ENCODE assay signal across 8 mouse cellular contexts in the genomic region with DNA sequence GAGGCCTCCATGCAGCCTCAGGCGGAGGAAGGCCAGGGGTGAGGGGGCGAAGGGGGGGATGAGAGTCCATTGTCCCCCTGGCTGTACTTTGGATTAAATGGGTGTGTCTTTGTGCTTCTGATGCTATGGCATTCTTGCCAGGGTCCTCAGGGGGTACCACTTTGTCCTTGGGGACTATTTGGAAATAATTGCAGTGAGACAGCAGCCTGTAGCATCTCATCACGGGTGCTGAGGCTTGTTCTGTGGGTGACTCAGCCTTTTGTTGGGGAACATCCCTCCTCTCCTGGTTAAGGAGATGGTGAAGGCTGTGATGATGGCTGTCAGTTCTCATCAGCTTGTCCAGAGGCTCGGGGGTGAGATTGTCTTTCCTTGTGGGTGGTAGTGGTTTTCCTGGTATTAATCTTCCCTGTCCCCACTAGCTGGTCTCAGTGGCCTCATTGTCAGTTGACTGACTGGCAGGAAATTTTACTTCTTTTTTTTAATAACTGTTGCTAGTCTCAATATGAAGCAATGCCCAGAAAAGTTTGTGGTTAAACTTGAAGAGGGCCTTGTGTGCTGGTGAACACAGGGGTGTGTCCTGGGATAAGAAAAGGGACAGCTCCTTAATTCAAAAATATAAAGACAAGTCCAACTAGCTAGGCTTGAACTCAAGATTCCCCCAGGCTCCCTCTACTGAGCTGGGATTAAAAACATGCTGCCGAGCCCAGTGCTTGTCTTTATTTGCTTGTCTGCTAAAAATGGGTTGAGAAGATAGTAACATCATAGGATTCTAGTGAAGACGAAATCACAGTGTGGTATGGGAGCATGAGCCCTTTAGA. TPM values are rescaled to one million over a fixed set of nuclear protein-coding genes. Genes with fewer than 3 reads are reported as not detected.
DNase-seq lines count a peak whose midpoint lies in the region; ATAC-seq and TF ChIP-seq lines count a peak whose summit lies in the region.

No protein-coding gene starts in this region.

- H3K27ac ChIP-seq in cerebellum, adult 2 months (ENCODE audit: insufficient read depth, low read length) = no peak overlapping the region
- peak overlapping the region; percentile 14; the same call in 1 of the 2 replicates for H3K27ac ChIP-seq in forebrain, embryonic 14.5 days (ENCODE audit: low read depth, low read length)
- peak overlapping the region; percentile 10 for H3K27ac ChIP-seq in liver, embryonic 16.5 days (ENCODE audit: low read length)

- peak overlapping the region; percentile 88 for H3K9ac ChIP-seq in forebrain, embryonic 14.5 days (ENCODE audit: low read length)
- H3K9ac ChIP-seq in liver, embryonic 16.5 days (ENCODE audit: low read depth, low read length) = peak overlapping the region; percentile 95

- DNase-seq in cerebellum, adult 2 months = no peak
- no peak for DNase-seq in cerebellum, postnatal 25 days
- DNase-seq in A20 (ENCODE audit: low read depth, low spot score) = peak; percentile 19
- DNase-seq in forebrain, embryonic 14.5 days (ENCODE audit: low spot score) = no peak
- no peak for DNase-seq in urinary bladder, adult 18-20 months (ENCODE audit: low spot score in 2 of 2)
- DNase-seq in spleen, adult 18-20 months = no peak
- no peak for DNase-seq in ovary, postnatal 10 days (ENCODE audit: low spot score)

- H3K27me3 ChIP-seq in cerebellum, adult 2 months (ENCODE audit: control insufficient read depth, insufficient read depth, low read length) = no peaks in the 10 kb centered on the region
- no peaks in the 10 kb centered on the region for H3K27me3 ChIP-seq in forebrain, embryonic 14.5 days (replicated peaks; ENCODE audit: control insufficient read depth, insufficient read depth, low read length)
- H3K27me3 ChIP-seq in liver, embryonic 16.5 days (ENCODE audit: control insufficient read depth, insufficient read depth, low read depth, low read length) = no peaks in the 10 kb centered on the region

- TF ChIP-seq POLR2A in cerebellum, adult 2 months (IDR thresholded peaks at IDR 0.05; ENCODE audit: borderline replicate concordance, insufficient read depth, low read length) = no peak

- H3K4me1 ChIP-seq in cerebellum, adult 2 months (ENCODE audit: control insufficient read depth, insufficient read depth, low read length) = no peaks in the 10 kb centered on the region
- H3K4me1 ChIP-seq in forebrain, embryonic 14.5 days (ENCODE audit: control insufficient read depth, insufficient read depth, low read length) = peaks cover 19% of the 10 kb centered on the region
- peaks cover 26% of the 10 kb centered on the region for H3K4me1 ChIP-seq in liver, embryonic 16.5 days (ENCODE audit: control insufficient read depth, low read depth, low read length)

- peak overlapping the region; percentile 89 for H3K4me2 ChIP-seq in forebrain, embryonic 14.5 days (ENCODE audit: low read length)
- peak overlapping the region; percentile 93 for H3K4me2 ChIP-seq in liver, embryonic 16.5 days (ENCODE audit: low read depth, low read length)

- H3K4me3 ChIP-seq in cerebellum, adult 2 months (replicated peaks; ENCODE audit: insufficient read depth, low read depth, low read length) = peak overlapping the region; percentile 39
- peak overlapping the region; percentile 88 for H3K4me3 ChIP-seq in forebrain, embryonic 14.5 days (ENCODE audit: low read depth, low read length)
- peak overlapping the region; percentile 92 for H3K4me3 ChIP-seq in liver, embryonic 16.5 days (ENCODE audit: low read depth, low read length)

- TF ChIP-seq CTCF in cerebellum, adult 2 months (IDR thresholded peaks at IDR 0.05; ENCODE audit: borderline replicate concordance, insufficient read depth, low read depth, low read length) = no peak

- ATAC-seq in forebrain, embryonic 14.5 days = no peak
- ATAC-seq in liver, embryonic 16.5 days (ENCODE audit: low read depth) = no peak

- no peaks in the 10 kb centered on the region for H3K9me3 ChIP-seq in forebrain, embryonic 14.5 days (replicated peaks; ENCODE audit: control insufficient read depth, low read length)
- H3K9me3 ChIP-seq in liver, embryonic 16.5 days (replicated peaks; ENCODE audit: control insufficient read depth, low read length) = no peaks in the 10 kb centered on the region

- 37% methylated on average over 6 of the region's 6 CpGs for WGBS in cerebellum, adult 2 months
- WGBS in forebrain, embryonic 14.5 days = 33% methylated on average over 6 of the region's 6 CpGs
- 40% methylated on average over 6 of the region's 6 CpGs for WGBS in liver, embryonic 16.5 days (ENCODE audit: insufficient replicate concordance)

- peaks cover 25% of the 10 kb centered on the region for H3K36me3 ChIP-seq in forebrain, embryonic 14.5 days (ENCODE audit: control insufficient read depth, insufficient read depth, low read length)
- peaks cover 21% of the 10 kb centered on the region for H3K36me3 ChIP-seq in liver, embryonic 16.5 days (ENCODE audit: control insufficient read depth, insufficient read depth)

RNA-seq across cellular contexts. Expression of a gene that starts 2.3 kb away (rescaled TPM):
- 858 and 879 TPM in 2 replicates for polyA plus RNA-seq in cerebellum, adult 2 months (2012; rRNA removed)
- 505 and 522 TPM in 2 replicates for polyA plus RNA-seq in forebrain, embryonic 14.5 days (2014; fragmentation: Nextera tagmentation; extraction: Ambion mirVana)
- polyA plus RNA-seq in liver, embryonic 16.5 days (2015; fragmentation: Nextera tagmentation; extraction: Ambion mirVana) = 366 and 408 TPM in 2 replicates

RNA-seq across cellular contexts. Expression of a gene that starts 18.0 kb away (rescaled TPM):
- 15.1 and 16.4 TPM in 2 replicates for polyA plus RNA-seq in cerebellum, adult 2 months (2012; rRNA removed)
- polyA plus RNA-seq in forebrain, embryonic 14.5 days (2014; fragmentation: Nextera tagmentation; extraction: Ambion mirVana) = 8.4 and 12.8 TPM in 2 replicates
- polyA plus RNA-seq in liver, embryonic 16.5 days (2015; fragmentation: Nextera tagmentation; extraction: Ambion mirVana) = 7.4 and 7.5 TPM in 2 replicates

RNA-seq across cellular contexts. Expression of a gene that starts 19.2 kb away (rescaled TPM):
- polyA plus RNA-seq in cerebellum, adult 2 months (2012; rRNA removed) = 25.6 and 26.3 TPM in 2 replicates
- 69.0 and 76.2 TPM in 2 replicates for polyA plus RNA-seq in forebrain, embryonic 14.5 days (2014; fragmentation: Nextera tagmentation; extraction: Ambion mirVana)
- 25.4 and 27.3 TPM in 2 replicates for polyA plus RNA-seq in liver, embryonic 16.5 days (2015; fragmentation: Nextera tagmentation; extraction: Ambion mirVana)

RNA-seq across cellular contexts. Expression of a gene that starts 19.3 kb away (rescaled TPM):
- 60.9 and 70.4 TPM in 2 replicates for polyA plus RNA-seq in cerebellum, adult 2 months (2012; rRNA removed)
- 77.2 and 83.7 TPM in 2 replicates for polyA plus RNA-seq in forebrain, embryonic 14.5 days (2014; fragmentation: Nextera tagmentation; extraction: Ambion mirVana)
- 32.1 and 32.5 TPM in 2 replicates for polyA plus RNA-seq in liver, embryonic 16.5 days (2015; fragmentation: Nextera tagmentation; extraction: Ambion mirVana)

Comparison
In these comparisons a context has a peak if more than half of its experiments do, and no peak if none do; other contexts are left out.
1. H3K4me3 ChIP-seq: peak in every context shown above with its lines; median percentile 92 in liver, embryonic 16.5 days; 88 in forebrain, embryonic 14.5 days; 39 in cerebellum, adult 2 months.